Mouse (Mus musculus) midbrain, embryonic 12.5 days (tissue): ENCODE data around the gene Klhl29. TPM values are rescaled to one million over a fixed set of nuclear protein-coding genes. Genes with fewer than 3 reads are reported as not detected.

Experiments used
- ATAC-seq: fragments of 200-750 bp; cut with Nextera tagmentation; 2 replicates; pipeline ENCODE4 v1.8.0; 2017; ENCODE audit warnings: low read depth, moderate TSS enrichment, moderate library complexity; ENCODE audit not compliant: low FRiP score
- H3K27ac ChIP-seq: fragments of 300-500 bp; sonication (generic); replicated peaks from 2 replicates; pipeline ENCODE4 v1.5.1; 2016; ENCODE audit warnings: mild to moderate bottlenecking
- H3K27me3 ChIP-seq: fragments of 300-500 bp; sonication (generic); 2 replicates; pipeline ENCODE4 v1.6.1; 2016; ENCODE audit warnings: mild to moderate bottlenecking
- H3K36me3 ChIP-seq: fragments of 300-500 bp; sonication (generic); 2 replicates; pipeline ENCODE4 v1.6.1; 2016
- H3K4me1 ChIP-seq: fragments of 300-500 bp; sonication (generic); 2 replicates; pipeline ENCODE4 v1.6.1; 2016
- H3K4me2 ChIP-seq: fragments of 300-500 bp; sonication (generic); replicated peaks from 2 replicates; pipeline ENCODE4 v1.6.1; 2016; ENCODE audit warnings: mild to moderate bottlenecking, moderate library complexity
- H3K4me3 ChIP-seq: fragments of 300-500 bp; sonication (generic); 2 replicates; pipeline ENCODE4 v1.5.1; 2016; ENCODE audit warnings: mild to moderate bottlenecking
- H3K9ac ChIP-seq: fragments of 300-500 bp; sonication (generic); replicated peaks from 2 replicates; pipeline ENCODE4 v1.6.1; 2016; ENCODE audit warnings: mild to moderate bottlenecking, moderate library complexity
- H3K9me3 ChIP-seq: fragments of 300-500 bp; sonication (generic); 2 replicates; pipeline ENCODE4 v1.6.1; 2016; ENCODE audit warnings: mild to moderate bottlenecking
- WGBS: fragments of 180-500 bp; shearing (Covaris S2); methylation state at CpG from one replicate; pipeline ENCODE4 v1.1.7; 2016; 5-methylcytosine and 5-hydroxymethylcytosine counted together
- polyA plus RNA-seq: library from polyadenylated mRNA; unstranded; fragments of >200 nt; fragmentation: Nextera tagmentation; extraction: Ambion mirVana; gene quantifications from 2 replicates; pipeline ENCODE4 v1.2.1, GENCODE M21; 2016

Gene Klhl29
- polyA plus RNA-seq, 1 experiment from 2014 or later, result 4.1 TPM

GRCm38 (mm10) chr12:5143903-5144781, 231.3 kb downstream of the Klhl29 start:
- H3K9ac ChIP-seq, result no peak overlapping the region
- 0 out of 2 replicates have a peak overlapping the region, but pooled peaks have one; percentile 11 for H3K4me2 ChIP-seq
- H3K36me3 ChIP-seq, result no peaks in the 10 kb centered on the region
- H3K27ac ChIP-seq, result peak overlapping the region; percentile 58
- peak; percentile 72 for ATAC-seq
- 21% methylated on average over 5 of the region's 5 CpGs for WGBS
- H3K27me3 ChIP-seq, result no peaks in the 10 kb centered on the region
- no peaks in the 10 kb centered on the region for H3K9me3 ChIP-seq
- peaks cover 28% of the 10 kb centered on the region for H3K4me1 ChIP-seq
- H3K4me3 ChIP-seq, result no peak overlapping the region

- WGBS, result 70% methylated on average over 5 of the region's 5 CpGs
- no peaks in the 10 kb centered on the region for H3K36me3 ChIP-seq
- H3K9me3 ChIP-seq, result no peaks in the 10 kb centered on the region
- peaks cover 28% of the 10 kb centered on the region for H3K4me1 ChIP-seq
- H3K9ac ChIP-seq, result no peak overlapping the region
- H3K4me3 ChIP-seq, result no peak overlapping the region
- no peak overlapping the region for H3K27ac ChIP-seq
- no peak overlapping the region for H3K4me2 ChIP-seq
- peak; percentile 27; the same call in 1 of the 2 replicates for ATAC-seq
- no peaks in the 10 kb centered on the region for H3K27me3 ChIP-seq
Measured at GRCm38 (mm10) chr12:5143224-5143623, 232.3 kb downstream of the Klhl29 start.

GRCm38 (mm10) chr12:5142776-5143175, 232.7 kb downstream of the Klhl29 start:
- no peaks in the 10 kb centered on the region for H3K27me3 ChIP-seq
- H3K9me3 ChIP-seq, result no peaks in the 10 kb centered on the region
- H3K4me2 ChIP-seq, result no peak overlapping the region
- no peak overlapping the region for H3K27ac ChIP-seq
- H3K9ac ChIP-seq, result no peak overlapping the region
- H3K4me1 ChIP-seq, result peaks cover 28% of the 10 kb centered on the region
- WGBS, result 6% methylated on average over 3 of the region's 3 CpGs
- ATAC-seq, result peak; percentile 65
- no peaks in the 10 kb centered on the region for H3K36me3 ChIP-seq
- no peak overlapping the region for H3K4me3 ChIP-seq

GRCm38 (mm10) chr12:5141040-5141439, 234.4 kb downstream of the Klhl29 start:
- 79% methylated on average over 4 of the region's 4 CpGs for WGBS
- peaks cover 28% of the 10 kb centered on the region for H3K4me1 ChIP-seq
- no peak for ATAC-seq
- no peaks in the 10 kb centered on the region for H3K27me3 ChIP-seq
- peaks cover 5% of the 10 kb centered on the region; the same call in 1 of the 2 replicates for H3K36me3 ChIP-seq
- no peak overlapping the region for H3K4me2 ChIP-seq
- no peak overlapping the region for H3K4me3 ChIP-seq
- H3K9me3 ChIP-seq, result no peaks in the 10 kb centered on the region
- no peak overlapping the region for H3K27ac ChIP-seq
- H3K9ac ChIP-seq, result no peak overlapping the region

GRCm38 (mm10) chr12:5139302-5139701, 236.2 kb downstream of the Klhl29 start:
- 89% methylated on average over 4 of the region's 4 CpGs for WGBS
- peaks cover 5% of the 10 kb centered on the region; the same call in 1 of the 2 replicates for H3K36me3 ChIP-seq
- no peak overlapping the region for H3K9ac ChIP-seq
- H3K9me3 ChIP-seq, result no peaks in the 10 kb centered on the region
- no peak for ATAC-seq
- H3K4me2 ChIP-seq, result no peak overlapping the region
- H3K4me1 ChIP-seq, result peaks cover 23% of the 10 kb centered on the region
- H3K27ac ChIP-seq, result no peak overlapping the region
- no peaks in the 10 kb centered on the region for H3K27me3 ChIP-seq
- H3K4me3 ChIP-seq, result no peak overlapping the region

GRCm38 (mm10) chr12:5136300-5136699, 239.2 kb downstream of the Klhl29 start:
- no peak overlapping the region for H3K4me3 ChIP-seq
- ATAC-seq, result peak; percentile 67
- peaks cover 4% of the 10 kb centered on the region; the same call in 1 of the 2 replicates for H3K4me1 ChIP-seq
- WGBS, result 22% methylated on average over 4 of the region's 4 CpGs
- peaks cover 5% of the 10 kb centered on the region; the same call in 1 of the 2 replicates for H3K36me3 ChIP-seq
- no peak overlapping the region for H3K9ac ChIP-seq
- H3K27ac ChIP-seq, result no peak overlapping the region
- no peaks in the 10 kb centered on the region for H3K27me3 ChIP-seq
- no peaks in the 10 kb centered on the region for H3K9me3 ChIP-seq
- no peak overlapping the region for H3K4me2 ChIP-seq

- WGBS, result 93% methylated on average over 4 of the region's 4 CpGs
- H3K27me3 ChIP-seq, result no peaks in the 10 kb centered on the region
- ATAC-seq, result no peak
- no peak overlapping the region for H3K4me3 ChIP-seq
- no peak overlapping the region for H3K9ac ChIP-seq
- no peaks in the 10 kb centered on the region for H3K36me3 ChIP-seq
- no peaks in the 10 kb centered on the region for H3K4me1 ChIP-seq
- no peak overlapping the region for H3K27ac ChIP-seq
- no peaks in the 10 kb centered on the region for H3K9me3 ChIP-seq
- H3K4me2 ChIP-seq, result no peak overlapping the region
Measured at GRCm38 (mm10) chr12:5129190-5129589, 246.3 kb downstream of the Klhl29 start.

GRCm38 (mm10) chr12:5125907-5126306, 249.6 kb downstream of the Klhl29 start:
- no peak overlapping the region for H3K4me2 ChIP-seq
- no peak overlapping the region for H3K4me3 ChIP-seq
- no peak for ATAC-seq

GRCm38 (mm10) chr12:5122972-5123371, 252.5 kb downstream of the Klhl29 start:
- no peak for ATAC-seq
- 73% methylated on average over 8 of the region's 8 CpGs for WGBS
- Histone ChIP-seq H3K9me3 (no peaks in the 10 kb centered on the region), H3K4me2 (no peak overlapping the region), H3K9ac (no peak overlapping the region), H3K4me1 (peaks cover 14% of the 10 kb centered on the region), H3K27ac (no peak overlapping the region), H3K36me3 (no peaks in the 10 kb centered on the region), H3K27me3 (no peaks in the 10 kb centered on the region), H3K4me3 (no peak overlapping the region)

More at GRCm38 (mm10) chr12:5125907-5126306, 249.6 kb downstream of the Klhl29 start:
- Histone ChIP-seq H3K9ac (no peak overlapping the region), H3K36me3 (no peaks in the 10 kb centered on the region), H3K27me3 (no peaks in the 10 kb centered on the region), H3K27ac (no peak overlapping the region), H3K9me3 (no peaks in the 10 kb centered on the region), H3K4me1 (no peaks in the 10 kb centered on the region)
- WGBS, result 94% methylated on average over 7 of the region's 7 CpGs

- Histone ChIP-seq H3K36me3 (no peaks in the 10 kb centered on the region), H3K9me3 (no peaks in the 10 kb centered on the region), H3K27ac (no peak overlapping the region), H3K4me2 (peak overlapping the region; percentile 47), H3K4me3 (no peak overlapping the region), H3K27me3 (no peaks in the 10 kb centered on the region), H3K4me1 (peaks cover 14% of the 10 kb centered on the region), H3K9ac (no peak overlapping the region)
- 0 out of 2 replicates have a peak, but pooled peaks have one; percentile 20 for ATAC-seq
- 59% methylated on average over 6 of the region's 6 CpGs for WGBS
Measured at GRCm38 (mm10) chr12:5120249-5120648, 255.2 kb downstream of the Klhl29 start.

- H3K9ac ChIP-seq, result no peak overlapping the region
- ATAC-seq, result peak; percentile 95
- no peak overlapping the region for H3K27ac ChIP-seq
- H3K27me3 ChIP-seq, result no peaks in the 10 kb centered on the region
- peak overlapping the region; percentile 47 for H3K4me2 ChIP-seq
- H3K9me3 ChIP-seq, result no peaks in the 10 kb centered on the region
- peak overlapping the region; percentile 24 for H3K4me3 ChIP-seq
- peaks cover 14% of the 10 kb centered on the region for H3K4me1 ChIP-seq
- WGBS, result 14% methylated on average over 15 of the region's 15 CpGs
- H3K36me3 ChIP-seq, result no peaks in the 10 kb centered on the region
Measured at GRCm38 (mm10) chr12:5119726-5120125, 255.8 kb downstream of the Klhl29 start.

- Histone ChIP-seq H3K4me1 (peaks cover 14% of the 10 kb centered on the region), H3K9ac (no peak overlapping the region), H3K9me3 (no peaks in the 10 kb centered on the region), H3K36me3 (no peaks in the 10 kb centered on the region), H3K27ac (no peak overlapping the region), H3K4me3 (peak overlapping the region; percentile 24), H3K27me3 (no peaks in the 10 kb centered on the region), H3K4me2 (peak overlapping the region; percentile 47)
- ATAC-seq, result no peak
- WGBS, result 51% methylated on average over 9 of the region's 9 CpGs
Measured at GRCm38 (mm10) chr12:5119286-5119685, 256.2 kb downstream of the Klhl29 start.
